In genomic region chr17:25579332-25580047, GRCm38 (mm10) we compare ENCODE assay signal across 8 mouse cellular contexts. TPM values are rescaled to one million over a fixed set of nuclear protein-coding genes. Genes with fewer than 3 reads are reported as not detected.
A peak's percentile ranks its signal among the peaks of the same experiment; 100 is the strongest.
DNase-seq lines count a peak whose midpoint lies in the region; ATAC-seq and TF ChIP-seq lines count a peak whose summit lies in the region.

No protein-coding gene starts in this region.

- 4% methylated on average over 19 of the region's 21 CpGs for WGBS in embryonic facial prominence, embryonic 14.5 days
- 6% methylated on average over 21 of the region's 21 CpGs for WGBS in kidney, adult 2 months
- 7% methylated on average over 21 of the region's 21 CpGs for WGBS in midbrain, embryonic 15.5 days

- no peaks in the 10 kb centered on the region for H3K9me3 ChIP-seq in embryonic facial prominence, embryonic 14.5 days (ENCODE audit: control insufficient read depth, low read length)
- H3K9me3 ChIP-seq in midbrain, embryonic 15.5 days, result no peaks in the 10 kb centered on the region

- peak overlapping the region; percentile 83 for H3K4me2 ChIP-seq in embryonic facial prominence, embryonic 14.5 days (ENCODE audit: low read depth, low read length)
- H3K4me2 ChIP-seq in midbrain, embryonic 15.5 days, result peak overlapping the region; percentile 91

- peak overlapping the region; percentile 55 for H3K27ac ChIP-seq in embryonic facial prominence, embryonic 14.5 days (replicated peaks; ENCODE audit: low read depth, low read length)
- H3K27ac ChIP-seq in kidney, adult 2 months (ENCODE audit: insufficient read depth, low read depth, low read length), result no peak overlapping the region
- peak overlapping the region; percentile 82 for H3K27ac ChIP-seq in midbrain, embryonic 15.5 days

- TF ChIP-seq CTCF in kidney, adult 2 months (conservative IDR thresholded peaks at IDR 0.05; ENCODE audit: insufficient read depth, insufficient read length, low read depth, low read length), result no peak

- H3K4me1 ChIP-seq in embryonic facial prominence, embryonic 14.5 days (ENCODE audit: control insufficient read depth, insufficient read depth, low read length), result 0 out of 2 replicates have a peak, but pooled peaks cover 4% of the 10 kb centered on the region
- H3K4me1 ChIP-seq in kidney, adult 2 months (ENCODE audit: control insufficient read depth, insufficient read depth, low read length), result no peaks in the 10 kb centered on the region
- peaks cover 17% of the 10 kb centered on the region for H3K4me1 ChIP-seq in midbrain, embryonic 15.5 days

- TF ChIP-seq POLR2A in kidney, adult 2 months (IDR thresholded peaks at IDR 0.05; ENCODE audit: low read depth, low read length), result no peak

- ATAC-seq in embryonic facial prominence, embryonic 14.5 days (ENCODE audit: low read depth), result peak; percentile 22
- ATAC-seq in midbrain, embryonic 15.5 days (replicated peaks), result peak; percentile 63

- H3K9ac ChIP-seq in embryonic facial prominence, embryonic 14.5 days (ENCODE audit: low read depth, low read length), result peak overlapping the region; percentile 88
- H3K9ac ChIP-seq in midbrain, embryonic 15.5 days, result peak overlapping the region; percentile 76

- DNase-seq in cerebellum, adult 9-10 months, result peak; percentile 46
- DNase-seq in cerebellum, adult 11-12 months, result no peak
- peak; percentile 41 for DNase-seq in 416B (ENCODE audit: low read depth)
- DNase-seq in embryonic facial prominence, embryonic 14.5 days (ENCODE audit: low spot score), result no peak
- peak; percentile 55 for DNase-seq in kidney, adult 2 months
- DNase-seq in ovary, postnatal 36 days (ENCODE audit: low spot score), result no peak
- DNase-seq in spleen, postnatal 14 days (ENCODE audit: low spot score in 2 of 2), result no peak

- no peaks in the 10 kb centered on the region for H3K27me3 ChIP-seq in embryonic facial prominence, embryonic 14.5 days (replicated peaks; ENCODE audit: control insufficient read depth, insufficient read depth, low read length)
- H3K27me3 ChIP-seq in kidney, adult 2 months (replicated peaks; ENCODE audit: control insufficient read depth, insufficient read depth, low read length), result no peaks in the 10 kb centered on the region
- no peaks in the 10 kb centered on the region for H3K27me3 ChIP-seq in midbrain, embryonic 15.5 days (replicated peaks)

- H3K4me3 ChIP-seq in embryonic facial prominence, embryonic 14.5 days (ENCODE audit: low read depth, low read length), result peak overlapping the region; percentile 79
- peak overlapping the region; percentile 75 for H3K4me3 ChIP-seq in kidney, adult 2 months (ENCODE audit: insufficient read depth, low read depth, low read length)
- peak overlapping the region; percentile 77 for H3K4me3 ChIP-seq in midbrain, embryonic 15.5 days

- no peaks in the 10 kb centered on the region for H3K36me3 ChIP-seq in embryonic facial prominence, embryonic 14.5 days (ENCODE audit: control insufficient read depth, insufficient read depth, low read length)
- H3K36me3 ChIP-seq in kidney, adult 2 months (ENCODE audit: control insufficient read depth, insufficient read depth, low read length), result no peaks in the 10 kb centered on the region
- H3K36me3 ChIP-seq in midbrain, embryonic 15.5 days (replicated peaks), result no peaks in the 10 kb centered on the region

RNA-seq across cellular contexts. Expression of gene Lmf1, which starts 0.6 kb away (rescaled TPM):
- 27.3 and 30.1 TPM in 2 replicates for polyA plus RNA-seq in embryonic facial prominence, embryonic 14.5 days (2014; fragmentation: Nextera tagmentation; extraction: Ambion mirVana)
- 31.6 and 35.4 TPM in 2 replicates for polyA plus RNA-seq in kidney, adult 2 months (2012; rRNA removed)
- polyA plus RNA-seq in midbrain, embryonic 15.5 days (2015; fragmentation: Nextera tagmentation; extraction: Ambion mirVana), result 23.2 and 24.9 TPM in 2 replicates

RNA-seq across cellular contexts. Expression of gene Sox8, which starts 9.0 kb away (rescaled TPM):
- 15.8 and 18.0 TPM in 2 replicates for polyA plus RNA-seq in embryonic facial prominence, embryonic 14.5 days (2014; fragmentation: Nextera tagmentation; extraction: Ambion mirVana)
- 0.70 and 0.76 TPM in 2 replicates for polyA plus RNA-seq in kidney, adult 2 months (2012; rRNA removed)
- polyA plus RNA-seq in midbrain, embryonic 15.5 days (2015; fragmentation: Nextera tagmentation; extraction: Ambion mirVana), result 10.7 and 15.2 TPM in 2 replicates

Comparison
In these comparisons a context has a peak if more than half of its experiments do, and no peak if none do; other contexts are left out.
1. DNase-seq: peak in cerebellum, adult 9-10 months (single experiment), 416B (single experiment) and kidney, adult 2 months (single experiment); none in cerebellum, adult 11-12 months (single experiment), embryonic facial prominence, embryonic 14.5 days (single experiment), ovary, postnatal 36 days (single experiment) and spleen, postnatal 14 days (0 of 2).
2. Peak in every context shown above with its lines, with median percentiles within 50 percentile points of each other: H3K4me3 ChIP-seq.